Mouse (Mus musculus) urinary bladder, adult 2 months (tissue): ENCODE data around the gene Tmem216. TPM values are rescaled to one million over a fixed set of nuclear protein-coding genes. Genes with fewer than 3 reads are reported as not detected.

ENCODE experiments used
- DNase-seq: peaks from one replicate; pipeline ENCODE4 v3.0.0; 2022; ENCODE audit warnings: low spot score
- polyA plus RNA-seq: library from polyadenylated mRNA; depleted of rRNA; stranded (reverse); fragments of >200 nt; gene quantifications from 2 replicates; pipeline ENCODE4 v1.2.3, GENCODE M21; 2012; rRNA removed

Tmem216 gene
- polyA plus RNA-seq, 1 experiment: 35.7 TPM

- no peak for DNase-seq
Measured at GRCm38 (mm10) chr19:10486264-10486738, 69.7 kb downstream of the Tmem216 start.

Other genes starting within 250 kb of the Tmem216 start
- gene Syt7, start 167.1 kb downstream of the Tmem216 start, polyA plus RNA-seq: 1.2 TPM in 2 replicates
- gene Lrrc10b, start 98.8 kb downstream of the Tmem216 start, polyA plus RNA-seq: 2.9 and 3.3 TPM in 2 replicates
- gene Ppp1r32, start 73.3 kb downstream of the Tmem216 start, polyA plus RNA-seq: 0.26 and 0.44 TPM in 2 replicates
- 61.3 and 68.7 TPM in 2 replicates for gene Cpsf7, start 31.0 kb downstream of the Tmem216 start, polyA plus RNA-seq
- 50.8 and 52.0 TPM in 2 replicates for gene Sdhaf2, start 30.1 kb downstream of the Tmem216 start, polyA plus RNA-seq
- gene Cyb561a3, start 20.9 kb upstream of the Tmem216 start, polyA plus RNA-seq: 30.8 and 35.8 TPM in 2 replicates
- gene Tmem138, start 21.1 kb upstream of the Tmem216 start, polyA plus RNA-seq: 15.8 and 19.2 TPM in 2 replicates
- 149 and 160 TPM in 2 replicates for gene Ddb1, start 49.1 kb upstream of the Tmem216 start, polyA plus RNA-seq
- gene Tkfc, start 49.4 kb upstream of the Tmem216 start, polyA plus RNA-seq: 11.1 and 11.9 TPM in 2 replicates
- 0.07 and 0.12 TPM in 2 replicates for gene Vwce, start 78.0 kb upstream of the Tmem216 start, polyA plus RNA-seq
- gene Pga5, start 121.8 kb upstream of the Tmem216 start, polyA plus RNA-seq: 0.08 TPM in 1 of 2 replicates, not detected in the other
- 14.5 and 17.5 TPM in 2 replicates for gene Vps37c, start 132.5 kb upstream of the Tmem216 start, polyA plus RNA-seq
- 0.50 and 0.65 TPM in 2 replicates for gene Cd5, start 182.8 kb upstream of the Tmem216 start, polyA plus RNA-seq